Mouse (Mus musculus) liver, postnatal 0 days (tissue): ENCODE results near the gene Abcg5. TPM values are rescaled to one million over a fixed set of nuclear protein-coding genes. Genes with fewer than 3 reads are reported as not detected.
A peak's percentile ranks its signal among the peaks of the same experiment; 100 is the strongest.

ENCODE experiments used
- ATAC-seq: fragments of 200-750 bp; cut with Nextera tagmentation; 2 replicates; pipeline ENCODE4 v1.8.0; 2017; ENCODE audit warnings: mild to moderate bottlenecking, moderate library complexity
- DNase-seq: peaks from one replicate; pipeline ENCODE4 v3.0.0-alpha.2; 2016
- H3K27ac ChIP-seq: fragments of 300-500 bp; sonication (generic); 2 replicates; pipeline ENCODE4 v1.5.1; 2014; ENCODE audit warnings: antibody characterized with exemption, moderate library complexity, mild to moderate bottlenecking, low read depth
- H3K27me3 ChIP-seq: fragments of 300-500 bp; sonication (generic); 2 replicates; pipeline ENCODE4 v1.6.1; 2014; ENCODE audit warnings: low read length, control low read depth, mixed read lengths; ENCODE audit not compliant: insufficient read depth
- H3K36me3 ChIP-seq: fragments of 300-500 bp; sonication (generic); replicated peaks from 2 replicates; pipeline ENCODE4 v1.6.1; 2014; ENCODE audit warnings: mild to moderate bottlenecking, control low read depth, low read length, moderate library complexity, mixed read lengths; ENCODE audit not compliant: insufficient read depth
- H3K4me1 ChIP-seq: fragments of 300-500 bp; sonication (generic); 2 replicates; pipeline ENCODE4 v1.6.1; 2014; ENCODE audit warnings: antibody characterized with exemption, mild to moderate bottlenecking, control low read depth; ENCODE audit not compliant: insufficient read depth
- H3K4me2 ChIP-seq: fragments of 300-500 bp; sonication (generic); 2 replicates; pipeline ENCODE4 v1.6.1; 2014; ENCODE audit warnings: low read depth, mild to moderate bottlenecking, low read length, moderate library complexity, mixed read lengths
- H3K4me3 ChIP-seq: fragments of 300-500 bp; sonication (generic); 2 replicates; pipeline ENCODE4 v1.5.1; 2014; ENCODE audit warnings: low read depth, low read length
- H3K9ac ChIP-seq: fragments of 300-500 bp; sonication (generic); replicated peaks from 2 replicates; pipeline ENCODE4 v1.6.1; 2014; ENCODE audit warnings: mild to moderate bottlenecking, moderate library complexity
- H3K9me3 ChIP-seq: fragments of 300-500 bp; sonication (generic); 2 replicates; pipeline ENCODE4 v1.6.1; 2016; ENCODE audit warnings: mild to moderate bottlenecking, control low read depth, low read length, mixed read lengths
- CTCF ChIP-seq: sonication (generic); IDR thresholded peaks from 2 replicates; pipeline ENCODE4 v1.5.1; 2016; ENCODE audit warnings: antibody characterized with exemption, low read depth
- EP300 ChIP-seq: IDR thresholded peaks from 2 replicates; pipeline ENCODE4 v1.6.1; 2016; ENCODE audit warnings: antibody characterized with exemption, low read depth, mild to moderate bottlenecking
- WGBS: fragments of 180-500 bp; shearing (Covaris S2); extraction: QIAGEN DNeasy Blood & Tissue Kit; methylation state at CpG from one replicate; pipeline ENCODE4 v1.1.7; 2014; ENCODE audit not compliant: insufficient replicate concordance; 5-methylcytosine and 5-hydroxymethylcytosine counted together
- polyA plus RNA-seq: library from polyadenylated mRNA; unstranded; fragments of >200 nt; fragmentation: Nextera tagmentation; extraction: Ambion mirVana; gene quantifications from 2 replicates; pipeline ENCODE4 v1.2.1, GENCODE M21; 2015

Abcg5 gene
- polyA plus RNA-seq, 1 experiment from 2014 or later, result 9.3 TPM

DNA sequence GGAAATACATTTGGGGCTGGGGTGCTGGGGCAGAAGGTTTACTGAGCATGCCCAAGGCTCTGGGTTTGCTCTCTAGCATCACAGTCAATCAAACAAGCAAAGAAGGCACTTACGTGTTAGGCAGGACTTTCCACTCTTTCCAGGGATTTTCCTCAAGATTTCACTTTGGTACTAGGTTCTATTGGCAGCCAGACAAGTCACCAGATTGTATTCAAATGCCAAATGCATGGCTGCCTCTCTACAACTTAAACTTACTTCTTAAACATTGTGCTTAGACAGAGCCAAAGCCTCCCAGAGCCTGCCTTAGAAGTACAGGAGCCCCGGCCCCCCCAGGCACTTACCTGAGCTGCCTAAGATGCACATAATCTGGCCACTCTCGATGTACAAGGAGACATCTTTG lies 1.1 kb downstream of the Abcg5 start:
- Histone ChIP-seq H3K27ac (no peak overlapping the region), H3K4me1 (peaks cover 4% of the 10 kb centered on the region; the same call in 1 of the 2 replicates), H3K27me3 (no peaks in the 10 kb centered on the region), H3K9ac (no peak overlapping the region), H3K36me3 (no peaks in the 10 kb centered on the region), H3K4me2 (peak overlapping the region; percentile 52), H3K9me3 (no peaks in the 10 kb centered on the region), H3K4me3 (0 out of 2 replicates have a peak overlapping the region, but pooled peaks have one; percentile 15)
- TF ChIP-seq CTCF (no peak), EP300 (no peak)
- no peak for DNase-seq
- ATAC-seq, result no peak
- WGBS, result 77% methylated on average over 3 of the region's 3 CpGs

GRCm38 (mm10) chr17:84677595-84677994 lies 5.2 kb downstream of the Abcg5 start:
- no peak overlapping the region for H3K4me3 ChIP-seq
- no peak overlapping the region for H3K9ac ChIP-seq
- WGBS, result 53% methylated on average over 11 of the region's 11 CpGs
- H3K36me3 ChIP-seq, result no peaks in the 10 kb centered on the region
- H3K27ac ChIP-seq, result no peak overlapping the region
- DNase-seq, result no peak
- H3K4me1 ChIP-seq, result peaks cover 3% of the 10 kb centered on the region; the same call in 1 of the 2 replicates
- H3K9me3 ChIP-seq, result no peaks in the 10 kb centered on the region
- peaks cover 8% of the 10 kb centered on the region for H3K27me3 ChIP-seq
- H3K4me2 ChIP-seq, result no peak overlapping the region
- TF ChIP-seq EP300, result no peak
- no peak for TF ChIP-seq CTCF
- ATAC-seq, result no peak

GRCm38 (mm10) chr17:84675951-84676366 lies 6.9 kb downstream of the Abcg5 start, which contains the start of gene Abcg8:
Gene Abcg8 (plus strand): TSS chr17:84676302.
- H3K9me3 ChIP-seq, result no peaks in the 10 kb centered on the region
- ATAC-seq, result no peak
- peak within 1 kb of the TSS; percentile 9; the same call in 1 of the 2 replicates for H3K4me3 ChIP-seq
- TF ChIP-seq CTCF, result no peak
- no peak for TF ChIP-seq EP300
- peaks cover 6% of the 10 kb centered on the region; the same call in 1 of the 2 replicates for H3K4me1 ChIP-seq
- 0 out of 2 replicates have a peak within 1 kb of the TSS, but pooled peaks have one; percentile 1 for H3K9ac ChIP-seq
- H3K36me3 ChIP-seq, result no peaks in the 10 kb centered on the region
- 4% methylated on average over 24 of the region's 24 CpGs for WGBS
- DNase-seq, result no peak
- no peak within 1 kb of the TSS for H3K27ac ChIP-seq
- peak within 1 kb of the TSS; percentile 44 for H3K4me2 ChIP-seq
- peaks cover 8% of the 10 kb centered on the region for H3K27me3 ChIP-seq

- H3K4me1 ChIP-seq, result peaks cover 6% of the 10 kb centered on the region; the same call in 1 of the 2 replicates
- H3K27me3 ChIP-seq, result peaks cover 8% of the 10 kb centered on the region
- TF ChIP-seq EP300, result no peak
- TF ChIP-seq CTCF, result no peak
- no peak for ATAC-seq
- no peaks in the 10 kb centered on the region for H3K36me3 ChIP-seq
- no peak for DNase-seq
- H3K4me3 ChIP-seq, result no peak overlapping the region
- no peak overlapping the region for H3K4me2 ChIP-seq
- no peaks in the 10 kb centered on the region for H3K9me3 ChIP-seq
- H3K9ac ChIP-seq, result no peak overlapping the region
- WGBS, result 59% methylated on average over 4 of the region's 4 CpGs
- no peak overlapping the region for H3K27ac ChIP-seq
Measured at GRCm38 (mm10) chr17:84675204-84675603, 7.6 kb downstream of the Abcg5 start.

GRCm38 (mm10) chr17:84674048-84674447 lies 8.8 kb downstream of the Abcg5 start:
- H3K9me3 ChIP-seq, result no peaks in the 10 kb centered on the region
- H3K4me2 ChIP-seq, result no peak overlapping the region
- H3K27me3 ChIP-seq, result peaks cover 8% of the 10 kb centered on the region
- no peak overlapping the region for H3K27ac ChIP-seq
- WGBS, result 67% methylated on average over 7 of the region's 7 CpGs
- no peak for DNase-seq
- no peak overlapping the region for H3K4me3 ChIP-seq
- H3K4me1 ChIP-seq, result peaks cover 6% of the 10 kb centered on the region; the same call in 1 of the 2 replicates
- TF ChIP-seq CTCF (no peak), EP300 (no peak)
- H3K36me3 ChIP-seq, result no peaks in the 10 kb centered on the region
- no peak overlapping the region for H3K9ac ChIP-seq
- ATAC-seq, result no peak

DNA sequence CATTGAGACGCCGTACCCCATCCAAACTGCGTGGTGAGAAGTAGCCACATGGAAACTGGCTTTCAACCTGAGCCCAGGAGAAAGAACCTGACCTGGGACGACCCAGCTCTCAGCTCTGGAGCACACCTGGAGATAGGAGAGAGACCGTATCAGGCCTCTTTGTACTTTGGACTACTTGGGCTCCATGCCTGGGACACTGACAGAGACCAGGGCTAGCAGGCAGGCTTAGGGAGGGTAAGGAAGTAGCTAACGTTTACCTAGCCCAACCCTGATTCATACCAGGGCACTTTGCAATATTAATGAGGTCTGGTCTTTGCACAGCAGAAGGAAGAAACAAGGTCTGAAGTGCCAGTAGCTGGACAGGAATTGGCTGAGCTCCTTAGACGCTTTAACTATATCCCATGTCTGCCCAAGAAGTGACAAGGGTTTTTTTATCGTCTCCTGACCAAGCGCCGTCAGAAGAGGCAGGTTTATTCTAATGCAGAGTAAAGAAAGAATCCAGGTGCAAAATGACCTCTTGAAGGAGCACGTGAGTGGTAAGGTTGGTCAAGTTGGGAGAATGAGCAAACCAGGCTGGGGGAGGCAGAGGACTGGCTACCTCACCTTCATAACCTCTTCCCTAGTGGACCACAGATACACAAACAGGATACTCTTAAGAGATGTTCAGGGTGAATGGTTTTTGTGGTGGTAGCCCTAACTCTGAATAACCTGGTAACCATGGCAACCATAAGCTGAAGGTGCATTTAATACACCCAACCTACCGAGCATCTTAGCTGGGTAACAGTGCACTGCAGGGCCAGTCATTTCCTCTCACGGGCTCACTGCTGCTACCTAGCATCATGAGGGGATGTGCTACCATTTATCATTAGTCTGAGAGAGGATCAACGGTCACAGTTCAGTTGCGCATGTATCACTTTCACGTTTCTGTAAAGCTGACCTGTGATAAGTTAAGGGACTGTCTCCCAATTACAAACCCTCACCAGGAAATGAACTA lies 10.1 kb downstream of the Abcg5 start:
- ATAC-seq, result no peak; the same call in 1 of the 2 replicates
- Histone ChIP-seq H3K27me3 (peaks cover 8% of the 10 kb centered on the region), H3K27ac (no peak overlapping the region), H3K4me1 (peaks cover 6% of the 10 kb centered on the region; the same call in 1 of the 2 replicates), H3K9ac (no peak overlapping the region), H3K36me3 (no peaks in the 10 kb centered on the region), H3K9me3 (no peaks in the 10 kb centered on the region), H3K4me3 (no peak overlapping the region), H3K4me2 (no peak overlapping the region)
- 67% methylated on average over 16 of the region's 16 CpGs for WGBS
- TF ChIP-seq EP300 (no peak), CTCF (no peak)
- DNase-seq, result no peak
